Mouse (Mus musculus) heart, adult 2 months (tissue): ENCODE data around the gene Slc4a4.

Experiments
- CTCF ChIP-seq: fragments of 200-600 bp; IDR thresholded peaks from 2 replicates; pipeline ENCODE4 v1.8.1; 2022; ENCODE audit warnings: antibody characterized with exemption, mild to moderate bottlenecking, moderate library complexity
- EP300 ChIP-seq: fragments of 200-500 bp; IDR thresholded peaks from 2 replicates; pipeline ENCODE4 v1.6.1; 2011; ENCODE audit warnings: low read depth, low read length, control low read depth; ENCODE audit not compliant: insufficient read depth

GRCm38 (mm10) chr5:88884101-88884500 lies 2.5 kb upstream of the Slc4a4 start:
- TF ChIP-seq EP300 (no peak), CTCF (peak; percentile 77)
